ENCODE assay signal across 8 mouse cellular contexts in genomic region chr17:27707954-27708661, GRCm38 (mm10). TPM values are rescaled to one million over a fixed set of nuclear protein-coding genes. Genes with fewer than 3 reads are reported as not detected.
DNase-seq lines count a peak whose midpoint lies in the region; ATAC-seq lines count a peak whose summit lies in the region.

No protein-coding gene starts in this region.

- H3K4me3 ChIP-seq in embryonic facial prominence, embryonic 15.5 days (replicated peaks), result peak overlapping the region; percentile 39
- H3K4me3 ChIP-seq in stomach, embryonic 16.5 days (replicated peaks; ENCODE audit: low read length), result peak overlapping the region; percentile 41

- H3K36me3 ChIP-seq in embryonic facial prominence, embryonic 15.5 days, result no peaks in the 10 kb centered on the region
- H3K36me3 ChIP-seq in stomach, embryonic 16.5 days (ENCODE audit: control insufficient read depth, insufficient read depth, low read length), result no peaks in the 10 kb centered on the region

- peak; percentile 91 for ATAC-seq in embryonic facial prominence, embryonic 15.5 days (ENCODE audit: insufficient number of reproducible peaks, low FRiP score, low TSS enrichment, low read depth)
- peak; percentile 89 for ATAC-seq in stomach, embryonic 16.5 days (ENCODE audit: insufficient read depth, low FRiP score)
- no peak for ATAC-seq in inflammation-experienced regulatory T-cells, adult 6 months

- WGBS in embryonic facial prominence, embryonic 15.5 days, result under 1% methylated on average over 25 of the region's 25 CpGs
- 3% methylated on average over 25 of the region's 25 CpGs for WGBS in stomach, embryonic 16.5 days

- no peaks in the 10 kb centered on the region for H3K27me3 ChIP-seq in embryonic facial prominence, embryonic 15.5 days
- H3K27me3 ChIP-seq in stomach, embryonic 16.5 days (ENCODE audit: control insufficient read depth, insufficient read depth, low read length), result no peaks in the 10 kb centered on the region

- peak; percentile 58 to 62 for DNase-seq in B cell, adult 2 months
- peak; percentile 30 for DNase-seq in T-cell, adult 2 months (ENCODE audit: low spot score)
- peak; percentile 56 to 68 for DNase-seq in heart, postnatal 10 days
- peak; percentile 75 to 84 for DNase-seq in kidney, postnatal 25 days
- peak; percentile 92 for DNase-seq in mesoderm, embryonic 11.5 days (ENCODE audit: low read depth, low spot score)

- H3K9me3 ChIP-seq in embryonic facial prominence, embryonic 15.5 days (replicated peaks), result no peaks in the 10 kb centered on the region
- no peaks in the 10 kb centered on the region for H3K9me3 ChIP-seq in stomach, embryonic 16.5 days (replicated peaks; ENCODE audit: control insufficient read depth, low read length)

- H3K27ac ChIP-seq in embryonic facial prominence, embryonic 15.5 days (replicated peaks), result peak overlapping the region; percentile 71; the same call in 1 of the 2 replicates
- peak overlapping the region; percentile 15; the same call in 1 of the 2 replicates for H3K27ac ChIP-seq in stomach, embryonic 16.5 days (ENCODE audit: low read length)

- H3K4me2 ChIP-seq in embryonic facial prominence, embryonic 15.5 days (replicated peaks), result peak overlapping the region; percentile 59
- H3K4me2 ChIP-seq in stomach, embryonic 16.5 days (ENCODE audit: low read depth, low read length), result peak overlapping the region; percentile 60

- H3K9ac ChIP-seq in embryonic facial prominence, embryonic 15.5 days, result no peak overlapping the region
- H3K9ac ChIP-seq in stomach, embryonic 16.5 days (ENCODE audit: low read length), result peak overlapping the region; percentile 57

- intact Hi-C loops in heart, postnatal 10 days (cut with DNase I), result no loop called here

- H3K4me1 ChIP-seq in embryonic facial prominence, embryonic 15.5 days, result peaks cover 23% of the 10 kb centered on the region
- peaks cover 12% of the 10 kb centered on the region for H3K4me1 ChIP-seq in stomach, embryonic 16.5 days (ENCODE audit: control insufficient read depth, insufficient read depth, low read length)

RNA-seq across cellular contexts. Expression of gene Spdef, which starts 20.6 kb away (rescaled TPM):
- 0.35 and 0.95 TPM in 2 replicates for polyA plus RNA-seq in embryonic facial prominence, embryonic 15.5 days (2015; fragmentation: Nextera tagmentation; extraction: Ambion mirVana)
- under 1 TPM in 1 of 2 experiments, not detected in 1; 0.29 TPM for total RNA-seq in heart, postnatal 10 days (2021)
- 22.5 and 28.4 TPM in 2 replicates for polyA plus RNA-seq in stomach, embryonic 16.5 days (2015; fragmentation: Nextera tagmentation; extraction: Ambion mirVana)
- polyA plus RNA-seq in inflammation-experienced regulatory T-cells, adult 6 months (2017; shearing (Covaris generic)), result not detected

RNA-seq across cellular contexts. Expression of gene Pacsin1, which starts 52.8 kb away (rescaled TPM):
- polyA plus RNA-seq in embryonic facial prominence, embryonic 15.5 days (2015; fragmentation: Nextera tagmentation; extraction: Ambion mirVana), result 5.2 and 5.3 TPM in 2 replicates
- total RNA-seq in heart, postnatal 10 days (2021), result under 1 TPM; 0.05 to 0.20 TPM
- polyA plus RNA-seq in stomach, embryonic 16.5 days (2015; fragmentation: Nextera tagmentation; extraction: Ambion mirVana), result 1.2 and 1.6 TPM in 2 replicates
- polyA plus RNA-seq in inflammation-experienced regulatory T-cells, adult 6 months (2017; shearing (Covaris generic)), result 10 to 100 TPM; 12.2 to 49.0 (median 34.4) TPM

Comparison
In these comparisons a context has a peak if more than half of its experiments do, and no peak if none do; other contexts are left out.
1. DNase-seq: peak in every context shown above with its lines; median percentile 92 in mesoderm, embryonic 11.5 days; 80 in kidney, postnatal 25 days; 62 in heart, postnatal 10 days; 60 in B cell, adult 2 months; 30 in T-cell, adult 2 months.
2. RNA of gene Spdef, which starts 20.6 kb away (polyA plus RNA-seq): 22.5 to 28.4 TPM in stomach, embryonic 16.5 days; 0.35 to 0.95 TPM in embryonic facial prominence, embryonic 15.5 days and not detected in inflammation-experienced regulatory T-cells, adult 6 months; every median in the first group is over 10 times any median in the second.